Mouse (Mus musculus): Measurements from ENCODE around the gene Lin7b. TPM values are rescaled to one million over a fixed set of nuclear protein-coding genes. Genes with fewer than 3 reads are reported as not detected.

Gene Lin7b
- polyA plus RNA-seq (2012; ENCODE audit: insufficient read depth, insufficient read length, missing spikeins), result 3.0 and 3.6 TPM in 2 replicates

GRCm38 (mm10) chr7:45370475-45371311 is at the start of gene Lin7b:
Gene Lin7b, minus strand, starts transcription at chr7:45370583.
- TF ChIP-seq CTCF (IDR thresholded peaks at IDR 0.05; ENCODE audit: low read depth, low read length) (no peak), POLR2A (IDR thresholded peaks at IDR 0.05; ENCODE audit: borderline replicate concordance, low read depth, low read length) (no peak)
- Histone ChIP-seq H3K4me3 (ENCODE audit: insufficient read depth, low read length) (peak within 1 kb of the TSS; percentile 59), H3K4me1 (ENCODE audit: control insufficient read depth, insufficient read depth, low read length) (0 out of 2 replicates have a peak, but pooled peaks cover 3% of the 10 kb centered on the region), H3K27ac (ENCODE audit: insufficient read depth, low read depth, low read length) (no peak within 1 kb of the TSS)

- TF ChIP-seq POLR2A (IDR thresholded peaks at IDR 0.05; ENCODE audit: borderline replicate concordance, low read depth, low read length) (no peak), CTCF (IDR thresholded peaks at IDR 0.05; ENCODE audit: low read depth, low read length) (no peak)
- no peak overlapping the region for H3K4me3 ChIP-seq (ENCODE audit: insufficient read depth, low read length)
- H3K27ac ChIP-seq (ENCODE audit: insufficient read depth, low read depth, low read length), result no peak overlapping the region
- no peaks in the 10 kb centered on the region for H3K4me1 ChIP-seq (ENCODE audit: control insufficient read depth, insufficient read depth, low read length)
Observed at GRCm38 (mm10) chr7:45417962-45418492, 47.6 kb upstream of the Lin7b start.

GRCm38 (mm10) chr7:45415636-45416035 is 45.3 kb upstream of the Lin7b start:
- Histone ChIP-seq H3K4me3 (ENCODE audit: insufficient read depth, low read length) (no peak overlapping the region), H3K27ac (ENCODE audit: insufficient read depth, low read depth, low read length) (no peak overlapping the region), H3K4me1 (ENCODE audit: control insufficient read depth, insufficient read depth, low read length) (no peaks in the 10 kb centered on the region)
- TF ChIP-seq POLR2A (IDR thresholded peaks at IDR 0.05; ENCODE audit: borderline replicate concordance, low read depth, low read length) (no peak), CTCF (IDR thresholded peaks at IDR 0.05; ENCODE audit: low read depth, low read length) (no peak)

GRCm38 (mm10) chr7:45414740-45415224 is 44.4 kb upstream of the Lin7b start:
- no peak for TF ChIP-seq CTCF (IDR thresholded peaks at IDR 0.05; ENCODE audit: low read depth, low read length)
- TF ChIP-seq POLR2A (IDR thresholded peaks at IDR 0.05; ENCODE audit: borderline replicate concordance, low read depth, low read length), result no peak
- no peak overlapping the region for H3K27ac ChIP-seq (ENCODE audit: insufficient read depth, low read depth, low read length)
- no peaks in the 10 kb centered on the region for H3K4me1 ChIP-seq (ENCODE audit: control insufficient read depth, insufficient read depth, low read length)
- H3K4me3 ChIP-seq (ENCODE audit: insufficient read depth, low read length), result no peak overlapping the region

- Histone ChIP-seq H3K27ac (ENCODE audit: insufficient read depth, low read depth, low read length) (no peak overlapping the region), H3K4me3 (ENCODE audit: insufficient read depth, low read length) (no peak overlapping the region), H3K4me1 (ENCODE audit: control insufficient read depth, insufficient read depth, low read length) (no peaks in the 10 kb centered on the region)
- TF ChIP-seq POLR2A (IDR thresholded peaks at IDR 0.05; ENCODE audit: borderline replicate concordance, low read depth, low read length), result no peak
- no peak for TF ChIP-seq CTCF (IDR thresholded peaks at IDR 0.05; ENCODE audit: low read depth, low read length)
Observed at GRCm38 (mm10) chr7:45413864-45414739, 43.7 kb upstream of the Lin7b start.

GRCm38 (mm10) chr7:45413113-45413863 is 42.9 kb upstream of the Lin7b start, which contains the start of gene Ntf5:
Gene Ntf5, plus strand, starts transcription at chr7:45413695.
- no peak within 1 kb of the TSS for H3K4me3 ChIP-seq (ENCODE audit: insufficient read depth, low read length)

GRCm38 (mm10) chr7:45412421-45412820 is 42.0 kb upstream of the Lin7b start:
- no peak for TF ChIP-seq CTCF (IDR thresholded peaks at IDR 0.05; ENCODE audit: low read depth, low read length)
- H3K4me3 ChIP-seq (ENCODE audit: insufficient read depth, low read length), result no peak overlapping the region
- H3K27ac ChIP-seq (ENCODE audit: insufficient read depth, low read depth, low read length), result no peak overlapping the region
- no peaks in the 10 kb centered on the region for H3K4me1 ChIP-seq (ENCODE audit: control insufficient read depth, insufficient read depth, low read length)

More at GRCm38 (mm10) chr7:45413113-45413863, 42.9 kb upstream of the Lin7b start, which contains the start of gene Ntf5:
- H3K4me1 ChIP-seq (ENCODE audit: control insufficient read depth, insufficient read depth, low read length), result no peaks in the 10 kb centered on the region
- TF ChIP-seq CTCF (IDR thresholded peaks at IDR 0.05; ENCODE audit: low read depth, low read length), result no peak
- TF ChIP-seq POLR2A (IDR thresholded peaks at IDR 0.05; ENCODE audit: borderline replicate concordance, low read depth, low read length), result no peak
- H3K27ac ChIP-seq (ENCODE audit: insufficient read depth, low read depth, low read length), result no peak within 1 kb of the TSS

GRCm38 (mm10) chr7:45409497-45410163 is 39.2 kb upstream of the Lin7b start:
- peaks cover 4% of the 10 kb centered on the region; the same call in 1 of the 2 replicates for H3K4me1 ChIP-seq (ENCODE audit: control insufficient read depth, insufficient read depth, low read length)
- TF ChIP-seq POLR2A (IDR thresholded peaks at IDR 0.05; ENCODE audit: borderline replicate concordance, low read depth, low read length) (no peak), CTCF (IDR thresholded peaks at IDR 0.05; ENCODE audit: low read depth, low read length) (no peak)
- no peak overlapping the region for H3K27ac ChIP-seq (ENCODE audit: insufficient read depth, low read depth, low read length)
- no peak overlapping the region for H3K4me3 ChIP-seq (ENCODE audit: insufficient read depth, low read length)
